Mouse (Mus musculus) spleen, adult 18-20 months (tissue): ENCODE data around the gene Calhm1.
"Not testable (repeated sequence)": the region's sequence is repeated elsewhere in the genome, so short reads cannot be mapped to it uniquely, and the experiment has no call there.

Source experiments
- DNase-seq, 2 experiments: peaks; one replicate each; pipeline ENCODE4 v3.0.0; 2022; ENCODE audit warnings: mixed read lengths in 2 of 2

Calhm1 gene

GRCm38 (mm10) chr19:47152062-47152369 is 8.0 kb upstream of the Calhm1 start:
- DNase-seq: no peak

- no peak for DNase-seq
Measured at GRCm38 (mm10) chr19:47151332-47152061, 7.4 kb upstream of the Calhm1 start.

GRCm38 (mm10) chr19:47149854-47150253 is 5.8 kb upstream of the Calhm1 start:
- no peak for DNase-seq

- peak in 1 of 2 experiments; percentile 28 for DNase-seq
Measured at GRCm38 (mm10) chr19:47148267-47148847, 4.3 kb upstream of the Calhm1 start.

GRCm38 (mm10) chr19:47142438-47142837 is 1.6 kb downstream of the Calhm1 start:
- no peak for DNase-seq

GRCm38 (mm10) chr19:47139611-47140010 is 4.4 kb downstream of the Calhm1 start:
- DNase-seq: not testable (repeated sequence)

- DNase-seq: peak; percentile 63 to 68
Measured at GRCm38 (mm10) chr19:47137771-47138421, 6.2 kb downstream of the Calhm1 start, which contains the start of gene Calhm2. Gene Calhm2 (minus strand): TSS chr19:47138294.

- DNase-seq: peak; percentile 26 to 46
Measured at GRCm38 (mm10) chr19:47137051-47137581, 6.9 kb downstream of the Calhm1 start.

GRCm38 (mm10) chr19:47136170-47136569 is 7.9 kb downstream of the Calhm1 start:
- no peak for DNase-seq

GRCm38 (mm10) chr19:47135568-47135967 is 8.5 kb downstream of the Calhm1 start:
- DNase-seq: peak in 1 of 2 experiments; percentile 22

- DNase-seq: peak; percentile 64 to 68
Measured at GRCm38 (mm10) chr19:47133161-47133560, 10.9 kb downstream of the Calhm1 start.

- DNase-seq: peak; percentile 42 to 49
Measured at GRCm38 (mm10) chr19:47130551-47131125, 13.4 kb downstream of the Calhm1 start.

GRCm38 (mm10) chr19:47128835-47129234 is 15.2 kb downstream of the Calhm1 start:
- DNase-seq: no peak

- no peak for DNase-seq
Measured at GRCm38 (mm10) chr19:47128164-47128563, 15.9 kb downstream of the Calhm1 start.

GRCm38 (mm10) chr19:47122802-47123201 is 21.3 kb downstream of the Calhm1 start:
- peak; percentile 30 to 47 for DNase-seq

GRCm38 (mm10) chr19:47121054-47121453 is 23.0 kb downstream of the Calhm1 start:
- DNase-seq: no peak

GRCm38 (mm10) chr19:47118634-47119033 is 25.4 kb downstream of the Calhm1 start:
- no peak for DNase-seq

- no peak for DNase-seq
Measured at GRCm38 (mm10) chr19:47104641-47105271, 39.3 kb downstream of the Calhm1 start.

- no peak for DNase-seq
Measured at GRCm38 (mm10) chr19:47101080-47101479, 43.0 kb downstream of the Calhm1 start.
